Mouse (Mus musculus) E14TG2a.4 (cell line): ENCODE results near the gene Atxn10.
"Not testable (repeated sequence)": the region's sequence is repeated elsewhere in the genome, so short reads cannot be mapped to it uniquely, and the experiment has no call there.

ENCODE experiments used
- H3K27me3 ChIP-seq: 2 replicates; pipeline ENCODE4 v1.6.1; 2014; ENCODE audit warnings: low read length, control low read depth; ENCODE audit not compliant: insufficient read depth
- H3K36me3 ChIP-seq: 2 replicates; pipeline ENCODE4 v1.6.1; 2014; ENCODE audit warnings: low read length, control low read depth; ENCODE audit not compliant: insufficient read depth
- H3K4me1 ChIP-seq: replicated peaks from 2 replicates; pipeline ENCODE4 v1.6.1; 2014; ENCODE audit warnings: low read depth, low read length, control low read depth
- H3K4me3 ChIP-seq: replicated peaks from 2 replicates; pipeline ENCODE4 v1.5.1; 2014; ENCODE audit warnings: mild to moderate bottlenecking, low read length
- H3K9me3 ChIP-seq: 2 replicates; pipeline ENCODE4 v1.6.1; 2014; ENCODE audit warnings: low read length, control low read depth
- CTCF ChIP-seq: conservative IDR thresholded peaks from 2 replicates; pipeline ENCODE4 v1.5.1; 2014; ENCODE audit warnings: low read length
- NANOG ChIP-seq: IDR thresholded peaks from 2 replicates; pipeline ENCODE4 v1.6.1; 2014; ENCODE audit warnings: borderline replicate concordance, low read length, mixed read lengths
- POU5F1 ChIP-seq: IDR thresholded peaks from 2 replicates; pipeline ENCODE4 v1.6.1; 2014; ENCODE audit warnings: low read length, borderline replicate concordance

The Atxn10 gene

GRCm38 (mm10) chr15:85324426-85324825 lies 11.6 kb upstream of the Atxn10 start:
- no peak overlapping the region for H3K4me3 ChIP-seq
- H3K9me3 ChIP-seq, result no peaks in the 10 kb centered on the region
- no peaks in the 10 kb centered on the region; the same call in 1 of the 2 replicates for H3K27me3 ChIP-seq
- no peaks in the 10 kb centered on the region for H3K36me3 ChIP-seq
- TF ChIP-seq POU5F1, result no peak
- no peak for TF ChIP-seq CTCF
- no peak for TF ChIP-seq NANOG
- peaks cover 28% of the 10 kb centered on the region for H3K4me1 ChIP-seq

- H3K4me3 ChIP-seq, result no peak overlapping the region
- no peak for TF ChIP-seq NANOG
- no peak for TF ChIP-seq CTCF
- no peak for TF ChIP-seq POU5F1
- H3K36me3 ChIP-seq, result no peaks in the 10 kb centered on the region
- H3K27me3 ChIP-seq, result no peaks in the 10 kb centered on the region; the same call in 1 of the 2 replicates
- H3K9me3 ChIP-seq, result no peaks in the 10 kb centered on the region
- peaks cover 42% of the 10 kb centered on the region for H3K4me1 ChIP-seq
Observed at GRCm38 (mm10) chr15:85327808-85328207, 8.2 kb upstream of the Atxn10 start.

GRCm38 (mm10) chr15:85328455-85328854 lies 7.6 kb upstream of the Atxn10 start:
- H3K9me3 ChIP-seq, H3K27me3 ChIP-seq, H3K36me3 ChIP-seq, H3K4me3 ChIP-seq: not testable (repeated sequence)
- H3K4me1 ChIP-seq, result peaks cover 47% of the 10 kb centered on the region
- TF ChIP-seq CTCF, result peak; percentile 82

GRCm38 (mm10) chr15:85329096-85329495 lies 6.9 kb upstream of the Atxn10 start:
- peaks cover 53% of the 10 kb centered on the region for H3K4me1 ChIP-seq
- no peaks in the 10 kb centered on the region; the same call in 1 of the 2 replicates for H3K27me3 ChIP-seq
- H3K9me3 ChIP-seq, result no peaks in the 10 kb centered on the region
- no peaks in the 10 kb centered on the region for H3K36me3 ChIP-seq
- H3K4me3 ChIP-seq, result no peak overlapping the region
- TF ChIP-seq POU5F1 (no peak), NANOG (no peak)

GRCm38 (mm10) chr15:85330024-85330423 lies 6.0 kb upstream of the Atxn10 start:
- Histone ChIP-seq H3K36me3 (no peaks in the 10 kb centered on the region), H3K9me3 (no peaks in the 10 kb centered on the region), H3K4me3 (no peak overlapping the region), H3K4me1 (peaks cover 63% of the 10 kb centered on the region), H3K27me3 (no peaks in the 10 kb centered on the region; the same call in 1 of the 2 replicates)
- TF ChIP-seq POU5F1 (no peak), NANOG (no peak), CTCF (no peak)

GRCm38 (mm10) chr15:85333511-85333910 lies 2.5 kb upstream of the Atxn10 start:
- peaks cover 63% of the 10 kb centered on the region for H3K4me1 ChIP-seq
- not testable (repeated sequence) for H3K27me3 ChIP-seq, H3K4me3 ChIP-seq, H3K36me3 ChIP-seq, H3K9me3 ChIP-seq

- H3K4me1 ChIP-seq, result peaks cover 71% of the 10 kb centered on the region
- peaks cover 4% of the 10 kb centered on the region; the same call in 1 of the 2 replicates for H3K36me3 ChIP-seq
- H3K27me3 ChIP-seq, result no peaks in the 10 kb centered on the region
- no peak overlapping the region for H3K4me3 ChIP-seq
- H3K9me3 ChIP-seq, result no peaks in the 10 kb centered on the region
- TF ChIP-seq NANOG, result no peak
- TF ChIP-seq CTCF, result no peak
- no peak for TF ChIP-seq POU5F1
Observed at GRCm38 (mm10) chr15:85334234-85334633, 1.8 kb upstream of the Atxn10 start.

GRCm38 (mm10) chr15:85336301-85336991 lies 401 bp downstream of the Atxn10 start:
- H3K4me3 ChIP-seq, result peak overlapping the region; percentile 100
- H3K36me3 ChIP-seq, result peaks cover 13% of the 10 kb centered on the region
- TF ChIP-seq CTCF (no peak), NANOG (no peak), POU5F1 (no peak)
- no peaks in the 10 kb centered on the region for H3K27me3 ChIP-seq
- no peaks in the 10 kb centered on the region for H3K9me3 ChIP-seq
- peaks cover 74% of the 10 kb centered on the region for H3K4me1 ChIP-seq

- Histone ChIP-seq H3K36me3 (peaks cover 18% of the 10 kb centered on the region), H3K4me1 (peaks cover 75% of the 10 kb centered on the region), H3K9me3 (no peaks in the 10 kb centered on the region), H3K4me3 (peak overlapping the region; percentile 100), H3K27me3 (no peaks in the 10 kb centered on the region)
- TF ChIP-seq CTCF (no peak), POU5F1 (no peak), NANOG (no peak)
Observed at GRCm38 (mm10) chr15:85337219-85337618, 1.2 kb downstream of the Atxn10 start.
